Mouse (Mus musculus) heart, adult 11 months (tissue): ENCODE data around the gene Gtpbp6.
"Not testable (repeated sequence)": the region's sequence is repeated elsewhere in the genome, so short reads cannot be mapped to it uniquely, and the experiment has no call there.

Source experiments
- DNase-seq: peaks from one replicate; pipeline ENCODE4 v3.0.0; 2022

The Gtpbp6 gene

DNA sequence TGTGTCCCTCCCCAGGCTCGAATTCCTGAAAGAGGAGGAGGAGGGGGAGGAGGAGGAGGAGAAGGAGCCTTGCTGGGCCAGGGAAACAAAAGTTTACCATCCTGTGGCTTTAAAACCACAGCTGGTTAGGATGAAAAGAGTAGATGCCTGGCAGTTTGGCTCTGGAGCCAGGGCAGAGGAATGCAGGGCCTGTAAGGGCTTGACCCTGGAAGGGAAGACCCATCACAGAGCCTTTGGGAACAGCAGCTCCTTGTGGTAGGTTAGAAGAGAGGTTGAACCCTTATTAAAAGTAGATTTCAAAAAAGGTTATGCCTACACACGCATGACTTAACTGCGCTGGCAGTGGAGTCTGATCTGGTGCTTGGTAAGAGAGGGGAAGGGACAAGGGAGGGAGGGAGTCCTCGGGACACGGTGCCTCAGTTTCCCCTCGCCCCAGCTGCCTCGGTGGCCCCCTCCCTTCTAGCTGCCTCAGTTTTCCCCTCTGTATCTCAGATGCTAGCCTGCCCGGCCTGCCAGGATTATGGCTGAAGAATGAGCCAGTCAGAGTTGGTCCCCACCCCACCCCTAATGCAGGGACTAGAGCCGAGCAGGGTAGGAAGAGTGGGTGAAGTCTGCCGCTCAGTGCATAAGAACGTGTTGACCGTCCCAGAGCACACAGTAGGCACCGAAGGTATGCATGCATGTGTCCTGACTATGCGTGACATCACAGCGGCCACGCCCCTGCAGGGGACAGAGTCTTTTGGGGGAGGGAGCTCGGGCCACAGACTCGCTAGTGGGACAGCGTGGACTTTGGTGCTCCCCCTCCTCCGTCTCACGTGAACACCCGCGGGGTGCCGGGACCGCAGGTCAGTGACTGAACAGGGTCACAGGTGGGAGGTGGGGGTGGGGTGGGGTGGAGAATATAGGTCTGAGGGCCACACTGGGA is 8.1 kb downstream of the Gtpbp6 start, which contains the start of gene Plcxd1:
TSS of gene Plcxd1 (plus strand) at position 314 of the 925 bp plus-strand sequence.
- no peak for DNase-seq

DNA sequence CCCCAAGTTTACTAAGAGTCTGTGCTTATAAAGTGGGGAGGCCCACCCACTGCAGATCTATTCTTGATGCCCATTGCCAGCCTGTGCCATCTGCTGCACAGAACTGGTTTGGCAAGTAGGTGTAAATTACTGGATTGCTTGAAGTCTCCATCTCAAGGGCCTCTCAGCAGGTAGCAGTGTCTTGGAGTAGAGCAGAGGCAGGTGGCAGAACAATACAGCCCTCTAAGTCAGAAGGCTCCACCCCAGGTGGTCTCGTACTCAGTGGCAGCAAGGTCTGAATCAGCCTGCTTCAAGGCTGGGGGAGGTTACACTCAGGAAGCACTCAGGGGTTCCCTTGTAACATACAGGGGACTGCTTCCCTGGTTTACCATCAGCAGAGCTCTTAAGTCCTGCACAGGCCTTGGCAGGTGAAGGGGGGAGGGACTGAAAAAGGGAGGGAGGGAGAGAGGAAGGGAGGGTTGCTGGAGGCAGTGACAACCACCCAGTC is 9.0 kb downstream of the Gtpbp6 start:
- DNase-seq: peak; percentile 79

DNA sequence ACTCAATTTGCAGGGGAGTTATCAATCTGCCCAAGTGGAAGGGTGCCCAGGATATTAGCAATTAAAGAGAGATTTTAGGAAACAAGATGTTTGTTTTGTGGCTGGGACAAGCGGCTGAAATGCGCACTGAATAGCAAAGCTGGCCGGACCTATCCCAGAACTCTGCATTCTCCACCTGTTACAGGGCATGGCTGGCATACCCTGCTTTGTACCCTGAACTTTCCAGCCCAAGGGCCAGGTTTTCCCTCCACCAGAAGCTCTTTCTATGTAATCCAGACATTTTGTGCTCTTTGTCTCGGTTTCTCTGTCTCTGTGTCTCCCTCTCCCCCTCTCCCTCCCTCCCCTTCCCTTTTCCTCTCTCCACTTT is 13.2 kb downstream of the Gtpbp6 start:
- no peak for DNase-seq

DNA sequence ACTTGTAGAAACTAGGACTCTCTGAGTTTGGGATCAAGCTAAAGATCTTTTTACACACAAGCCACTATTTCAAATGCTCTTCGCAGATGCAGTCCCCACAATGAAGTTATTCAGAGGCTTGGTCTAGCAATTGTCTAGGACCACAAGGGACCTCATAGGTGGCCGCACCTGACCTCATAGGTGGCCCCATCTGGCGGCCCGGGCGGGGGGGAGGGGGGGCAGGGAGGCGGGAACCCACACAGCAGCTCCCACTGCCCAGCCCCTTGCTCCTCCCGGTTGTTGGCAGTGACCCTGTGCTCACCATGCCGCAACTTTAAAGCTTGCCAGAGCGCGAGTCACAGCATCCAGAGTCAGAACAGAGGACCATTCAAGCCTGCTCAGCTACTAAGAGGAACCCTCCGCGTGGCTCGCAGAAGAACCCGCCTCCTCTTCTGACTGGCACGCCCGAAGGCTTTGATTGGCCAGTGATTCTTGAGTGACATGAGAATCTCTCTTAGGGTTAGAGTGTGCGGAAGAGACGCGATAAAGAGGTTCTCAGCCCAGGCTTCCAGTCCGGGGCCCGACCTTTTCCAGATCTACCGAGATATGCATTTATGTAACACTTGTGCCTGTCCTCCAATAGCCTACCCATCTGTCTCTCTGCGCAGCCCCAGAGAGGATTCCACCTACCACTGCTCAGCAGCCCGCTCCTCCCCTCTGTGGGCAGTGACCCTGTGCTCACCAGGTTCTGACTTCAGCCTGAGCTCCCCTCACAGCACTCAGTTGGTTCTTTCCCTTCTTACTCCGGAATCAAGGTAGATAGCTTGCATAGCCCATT is 13.8 kb downstream of the Gtpbp6 start, which contains the start of gene Gm35315:
TSS of gene Gm35315 (minus strand) at position 391 of the 817 bp plus-strand sequence.
- DNase-seq: peak; percentile 99

DNA sequence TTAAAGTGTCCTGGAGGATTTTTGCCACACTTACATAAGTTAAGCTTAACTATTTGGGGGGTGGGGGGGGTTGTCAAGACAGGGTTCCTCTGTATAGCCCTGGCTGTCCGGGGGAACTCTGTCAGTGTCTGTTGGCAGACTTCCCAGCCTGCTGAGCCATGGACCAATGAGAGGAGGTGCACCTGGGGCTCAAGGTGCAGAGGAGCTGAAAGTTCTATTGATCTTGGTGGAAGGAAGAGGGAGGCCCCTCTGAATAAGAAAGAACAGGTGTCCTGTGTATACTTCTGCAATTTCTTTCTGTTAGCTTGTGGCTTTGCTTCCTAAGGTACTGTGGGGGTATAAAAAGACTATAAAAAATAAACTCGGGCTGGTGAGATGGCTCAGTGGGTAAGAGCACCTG is 16.5 kb downstream of the Gtpbp6 start:
- no peak for DNase-seq

DNA sequence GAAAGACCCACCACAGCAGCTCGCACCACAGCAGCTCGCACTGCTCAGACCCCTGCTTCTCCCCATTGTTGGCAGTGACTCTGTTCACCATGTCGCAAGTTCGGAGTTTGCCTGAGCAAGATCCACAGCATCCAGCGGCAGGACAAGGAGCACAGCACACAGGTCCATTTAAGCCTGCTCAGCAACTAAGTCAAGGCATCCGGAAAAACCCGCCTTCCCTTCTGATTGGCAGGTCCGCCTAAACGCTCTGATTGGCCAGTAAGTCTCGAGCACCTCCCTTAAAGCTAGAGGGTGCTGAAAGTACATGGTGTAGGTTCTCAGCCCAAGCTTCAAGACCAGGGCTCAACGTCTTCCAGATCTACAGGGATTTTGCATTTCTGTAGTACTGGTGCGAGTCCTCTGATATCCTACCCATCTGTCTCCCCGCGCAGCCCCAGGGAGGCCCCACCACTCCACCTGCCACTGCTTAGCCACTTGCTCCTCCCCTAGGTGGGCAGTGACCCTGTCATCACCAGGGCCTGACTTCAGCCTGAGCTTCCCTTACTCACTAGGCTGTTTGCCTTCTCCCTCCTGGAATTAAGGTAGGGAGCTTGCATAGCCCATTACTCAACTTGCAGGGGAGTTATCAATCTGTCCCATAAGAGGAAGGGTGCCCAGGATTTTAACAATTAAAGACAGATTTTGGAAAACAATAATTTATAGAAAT is 21.7 kb downstream of the Gtpbp6 start:
- DNase-seq: peak; percentile 52

DNA sequence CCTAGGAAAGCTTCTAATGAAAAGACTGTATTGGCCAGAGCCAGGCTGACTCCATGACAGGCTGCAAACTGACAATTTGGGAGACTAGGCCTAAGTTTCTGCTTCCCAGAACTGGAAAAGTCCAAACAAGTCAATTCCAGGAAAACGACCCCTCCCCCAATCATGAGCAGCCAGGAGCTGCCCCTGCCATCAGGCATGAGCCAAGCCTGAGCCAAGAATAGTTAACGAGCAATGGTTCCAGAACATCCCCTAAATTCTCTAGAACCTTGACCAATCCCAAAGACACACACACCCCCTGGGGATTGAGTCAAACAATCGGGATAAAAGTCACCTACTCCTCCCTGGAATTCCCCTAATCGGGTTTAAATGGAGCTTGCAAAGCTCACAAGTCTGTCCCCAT is 25.0 kb downstream of the Gtpbp6 start:
- no peak for DNase-seq

DNA sequence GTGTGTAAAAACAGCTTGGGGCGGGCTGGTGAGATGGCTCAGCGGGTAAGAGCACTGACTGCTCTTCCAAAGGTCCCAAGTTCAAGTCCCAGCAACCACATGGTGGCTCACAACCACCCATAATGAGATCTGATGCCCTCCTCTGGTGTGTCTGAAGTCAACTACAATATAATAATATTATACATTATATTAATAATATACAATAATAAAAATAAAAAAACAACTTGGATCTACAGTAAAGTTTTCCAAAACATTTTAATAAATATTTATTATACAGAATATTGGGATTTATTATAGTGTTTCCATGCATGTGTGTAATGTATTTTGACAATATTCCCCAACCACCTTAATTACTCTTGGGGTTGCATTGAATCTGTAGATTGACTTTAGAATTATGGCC is 35.6 kb downstream of the Gtpbp6 start, which contains the start of gene Gm17655:
TSS of gene Gm17655 (minus strand) at position 101 of the 400 bp plus-strand sequence.
- not testable (repeated sequence) for DNase-seq

DNA sequence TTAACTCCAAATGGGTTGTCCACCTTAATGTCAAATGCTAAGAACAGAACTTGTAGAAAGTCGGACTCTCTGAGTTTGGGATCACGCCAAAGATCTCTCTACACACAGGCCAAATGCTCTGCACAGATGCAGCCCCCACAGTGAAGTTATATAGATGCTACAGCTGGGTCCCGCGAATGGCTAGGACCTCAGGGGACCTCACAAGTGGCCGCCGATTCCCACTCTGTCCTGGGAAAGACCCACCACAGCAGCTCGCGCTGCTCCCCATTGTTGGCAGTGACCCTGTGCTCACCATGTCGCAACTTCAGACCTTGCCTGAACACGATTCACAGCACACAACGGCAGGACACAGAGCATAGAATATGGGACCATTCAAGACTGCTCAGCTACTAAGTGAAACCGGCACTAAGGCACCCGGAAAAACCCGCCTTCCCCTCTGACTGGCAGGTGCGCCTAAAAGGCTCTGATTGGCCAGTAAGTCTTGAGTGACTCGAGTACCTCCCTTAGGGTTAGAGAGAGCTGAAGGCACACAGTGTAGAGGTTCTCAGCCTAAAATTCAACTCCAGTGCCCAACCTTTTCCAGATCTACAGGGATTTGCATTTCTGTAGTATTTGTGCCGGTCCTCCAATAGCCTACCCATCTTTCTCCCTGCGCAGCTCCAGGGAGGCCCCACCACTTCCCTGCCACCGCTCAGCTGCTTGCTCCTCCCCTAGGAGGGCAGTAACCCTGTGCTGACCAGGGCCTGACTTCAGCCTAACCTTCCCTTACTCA is 50.2 kb downstream of the Gtpbp6 start:
- DNase-seq: peak; percentile 99
